Mouse (Mus musculus): ENCODE results near the gene Gm14862. TPM values are rescaled to one million over a fixed set of nuclear protein-coding genes. Genes with fewer than 3 reads are reported as not detected.

Gene Gm14862
- polyA plus RNA-seq, 2 experiments = 1.5 to 4.4 TPM

- WGBS (ENCODE audit: insufficient replicate concordance) = 32% methylated on average over 8 of the region's 8 CpGs
- TF ChIP-seq CTCF (IDR thresholded peaks at IDR 0.05; ENCODE audit: low read depth) (no peak), EP300 (IDR thresholded peaks at IDR 0.05; ENCODE audit: low read depth) (no peak)
- peak overlapping the region; percentile 64 for H3K4me2 ChIP-seq (ENCODE audit: low read depth)
- no peaks in the 10 kb centered on the region for H3K36me3 ChIP-seq (replicated peaks; ENCODE audit: control insufficient read depth, insufficient read depth, low read depth)
- DNase-seq (ENCODE audit: low read depth in 3 of 3, low spot score in 3 of 3) (peak in 2 of 3 experiments; percentile 48 to 50), ATAC-seq (ENCODE audit: insufficient read depth) (peak; percentile 34; the same call in 1 of the 2 replicates)
- H3K27ac ChIP-seq = peak overlapping the region; percentile 68
- H3K4me1 ChIP-seq (replicated peaks; ENCODE audit: control insufficient read depth in 2 of 2, insufficient read depth in 2 of 2, low read length in 1 of 2) = peaks cover 0 to 5% of the 10 kb centered on the region in 2 experiments; a peak in 2 of 4 replicates
- H3K27me3 ChIP-seq (ENCODE audit: control insufficient read depth, insufficient read depth, low read length) = no peaks in the 10 kb centered on the region
- H3K9me3 ChIP-seq (ENCODE audit: control insufficient read depth, low read length) = no peaks in the 10 kb centered on the region
- H3K9ac ChIP-seq (replicated peaks) = peak overlapping the region; percentile 81
- H3K4me3 ChIP-seq (ENCODE audit: insufficient read depth in 1 of 2, low read depth in 2 of 2, low read length in 2 of 2) = peak overlapping the region; percentile 76 to 90
Measured at GRCm38 (mm10) chrX:9274321-9274720, 17.6 kb upstream of the Gm14862 start.

GRCm38 (mm10) chrX:9273377-9274002, 16.8 kb upstream of the Gm14862 start:
- 30% methylated on average over 12 of the region's 12 CpGs for WGBS (ENCODE audit: insufficient replicate concordance)
- H3K27me3 ChIP-seq (ENCODE audit: control insufficient read depth, insufficient read depth, low read length) = no peaks in the 10 kb centered on the region
- peak overlapping the region; percentile 64 for H3K4me2 ChIP-seq (ENCODE audit: low read depth)
- DNase-seq (ENCODE audit: low read depth in 3 of 3, low spot score in 3 of 3) = no peak
- H3K9me3 ChIP-seq (ENCODE audit: control insufficient read depth, low read length) = no peaks in the 10 kb centered on the region
- peak overlapping the region; percentile 81 for H3K9ac ChIP-seq (replicated peaks)
- H3K27ac ChIP-seq = peak overlapping the region; percentile 68
- peak overlapping the region; percentile 76 to 90 for H3K4me3 ChIP-seq (ENCODE audit: insufficient read depth in 1 of 2, low read depth in 2 of 2, low read length in 2 of 2)
- ATAC-seq (ENCODE audit: insufficient read depth) = 0 out of 2 replicates have a peak, but pooled peaks have one; percentile 12
- H3K4me1 ChIP-seq (replicated peaks; ENCODE audit: control insufficient read depth in 2 of 2, insufficient read depth in 2 of 2, low read length in 1 of 2) = peaks cover 0 to 5% of the 10 kb centered on the region in 2 experiments; a peak in 2 of 4 replicates
- TF ChIP-seq EP300 (IDR thresholded peaks at IDR 0.05; ENCODE audit: low read depth) (no peak), CTCF (IDR thresholded peaks at IDR 0.05; ENCODE audit: low read depth) (no peak)
- no peaks in the 10 kb centered on the region for H3K36me3 ChIP-seq (replicated peaks; ENCODE audit: control insufficient read depth, insufficient read depth, low read depth)

DNA sequence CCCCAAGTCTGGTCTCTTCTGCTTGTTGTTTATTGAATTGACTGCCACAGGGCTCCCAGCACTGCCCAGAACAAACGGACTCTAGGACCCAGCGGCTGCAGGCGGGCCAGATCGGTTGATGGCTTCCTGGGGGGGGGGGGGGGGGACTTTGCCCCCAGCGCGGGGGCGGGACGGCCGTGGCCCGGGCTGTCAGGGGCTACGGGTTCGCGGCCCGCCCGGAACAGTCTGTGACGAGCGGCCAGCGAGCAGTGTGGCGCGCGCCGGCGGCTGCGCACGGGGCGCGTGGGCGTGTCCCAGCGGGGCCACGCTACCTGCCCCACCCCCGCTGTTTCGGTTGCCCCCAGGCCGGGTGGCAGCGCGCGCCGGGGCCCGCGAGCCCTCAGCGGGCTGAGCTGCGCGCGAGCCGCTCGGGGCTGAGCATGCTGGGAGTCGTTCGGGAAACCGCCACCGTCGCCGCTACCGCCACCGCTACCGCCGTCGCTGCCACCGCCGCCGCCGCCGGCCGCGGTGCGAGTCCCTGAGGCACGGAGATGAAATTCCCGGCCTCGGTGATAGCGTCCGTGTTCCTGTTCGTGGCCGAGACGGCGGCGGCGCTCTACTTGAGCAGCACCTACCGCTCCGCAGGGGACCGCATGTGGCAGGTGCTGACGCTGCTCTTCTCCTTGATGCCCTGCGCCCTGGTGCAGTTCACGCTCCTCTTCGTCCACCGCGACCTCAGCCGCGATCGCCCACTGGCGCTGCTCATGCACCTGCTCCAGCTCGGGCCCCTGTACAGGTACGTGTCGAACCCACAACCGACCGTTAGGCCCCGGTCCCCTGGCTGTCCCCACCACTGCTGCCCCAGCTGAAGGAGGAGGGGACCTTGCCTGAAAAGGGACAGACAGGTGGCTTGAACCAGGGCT, 16.0 kb upstream of the Gm14862 start, which contains the start of gene Xk:
Gene Xk, plus strand, starts transcription at position 297 of the 902 bp plus-strand sequence.
- Histone ChIP-seq H3K36me3 (replicated peaks; ENCODE audit: control insufficient read depth, insufficient read depth, low read depth) (no peaks in the 10 kb centered on the region), H3K9me3 (ENCODE audit: control insufficient read depth, low read length) (no peaks in the 10 kb centered on the region), H3K27ac (peak within 1 kb of the TSS; percentile 81), H3K9ac (replicated peaks) (peak within 1 kb of the TSS; percentile 81), H3K4me2 (ENCODE audit: low read depth) (peak within 1 kb of the TSS; percentile 68), H3K4me3 (ENCODE audit: insufficient read depth in 1 of 2, low read depth in 2 of 2, low read length in 2 of 2) (peak within 1 kb of the TSS; percentile 76 to 90), H3K27me3 (ENCODE audit: control insufficient read depth, insufficient read depth, low read length) (no peaks in the 10 kb centered on the region), H3K4me1 (replicated peaks; ENCODE audit: control insufficient read depth in 2 of 2, insufficient read depth in 2 of 2, low read length in 1 of 2) (peaks cover 0 to 5% of the 10 kb centered on the region in 2 experiments; a peak in 2 of 4 replicates)
- WGBS (ENCODE audit: insufficient replicate concordance) = 7% methylated on average over 85 of the region's 94 CpGs
- ATAC-seq (ENCODE audit: insufficient read depth) (peak; percentile 91), DNase-seq (ENCODE audit: low read depth in 3 of 3, low spot score in 3 of 3) (peak in 2 of 3 experiments; percentile 60 to 61)
- TF ChIP-seq CTCF (IDR thresholded peaks at IDR 0.05; ENCODE audit: low read depth) (peak; percentile 12; the same call in 1 of the 2 replicates), EP300 (IDR thresholded peaks at IDR 0.05; ENCODE audit: low read depth) (no peak)

- WGBS (ENCODE audit: insufficient replicate concordance) = 13% methylated on average over 8 of the region's 8 CpGs
- peak overlapping the region; percentile 81 for H3K9ac ChIP-seq (replicated peaks)
- no peaks in the 10 kb centered on the region for H3K9me3 ChIP-seq (ENCODE audit: control insufficient read depth, low read length)
Measured at GRCm38 (mm10) chrX:9271947-9272459, 15.3 kb upstream of the Gm14862 start.

More at GRCm38 (mm10) chrX:9271947-9272459, 15.3 kb upstream of the Gm14862 start:
- Histone ChIP-seq H3K36me3 (replicated peaks; ENCODE audit: control insufficient read depth, insufficient read depth, low read depth) (no peaks in the 10 kb centered on the region), H3K4me3 (ENCODE audit: insufficient read depth in 1 of 2, low read depth in 2 of 2, low read length in 2 of 2) (peak overlapping the region; percentile 76 to 90), H3K27ac (peak overlapping the region; percentile 81), H3K27me3 (ENCODE audit: control insufficient read depth, insufficient read depth, low read length) (no peaks in the 10 kb centered on the region), H3K4me2 (ENCODE audit: low read depth) (peak overlapping the region; percentile 68), H3K4me1 (replicated peaks; ENCODE audit: control insufficient read depth in 2 of 2, insufficient read depth in 2 of 2, low read length in 1 of 2) (peaks cover 0 to 5% of the 10 kb centered on the region in 2 experiments; a peak in 2 of 4 replicates)
- peak; percentile 1; the same call in 1 of the 2 replicates for ATAC-seq (ENCODE audit: insufficient read depth)
- TF ChIP-seq CTCF (IDR thresholded peaks at IDR 0.05; ENCODE audit: low read depth) (no peak), EP300 (IDR thresholded peaks at IDR 0.05; ENCODE audit: low read depth) (no peak)
- DNase-seq (ENCODE audit: low read depth in 3 of 3, low spot score in 3 of 3) = no peak

All from liver, embryonic 14.5 days (tissue).